Mouse (Mus musculus) embryonic facial prominence, embryonic 12.5 days (tissue): ENCODE measurements around the gene Lrig1. TPM values are rescaled to one million over a fixed set of nuclear protein-coding genes. Genes with fewer than 3 reads are reported as not detected.

Experiments used
- ATAC-seq: fragments of 200-750 bp; cut with Nextera tagmentation; 2 replicates; pipeline ENCODE4 v1.8.0; 2017; ENCODE audit not compliant: insufficient number of reproducible peaks, insufficient read depth, low FRiP score, low TSS enrichment
- H3K27ac ChIP-seq: fragments of 300-500 bp; sonication (generic); 2 replicates; pipeline ENCODE4 v1.5.1; 2016; ENCODE audit warnings: mild to moderate bottlenecking
- H3K27me3 ChIP-seq: fragments of 300-500 bp; sonication (generic); 2 replicates; pipeline ENCODE4 v1.6.1; 2016; ENCODE audit warnings: mild to moderate bottlenecking, moderate library complexity
- H3K36me3 ChIP-seq: fragments of 300-500 bp; sonication (generic); 2 replicates; pipeline ENCODE4 v1.6.1; 2016; ENCODE audit warnings: mild to moderate bottlenecking
- H3K4me1 ChIP-seq: fragments of 300-500 bp; sonication (generic); 2 replicates; pipeline ENCODE4 v1.6.1; 2016
- H3K4me2 ChIP-seq: fragments of 300-500 bp; sonication (generic); replicated peaks from 2 replicates; pipeline ENCODE4 v1.6.1; 2016; ENCODE audit warnings: mild to moderate bottlenecking, moderate library complexity
- H3K4me3 ChIP-seq: fragments of 300-500 bp; sonication (generic); 2 replicates; pipeline ENCODE4 v1.5.1; 2016; ENCODE audit warnings: mild to moderate bottlenecking
- H3K9ac ChIP-seq: fragments of 300-500 bp; sonication (generic); 2 replicates; pipeline ENCODE4 v1.6.1; 2016; ENCODE audit warnings: mild to moderate bottlenecking, moderate library complexity
- H3K9me3 ChIP-seq: fragments of 300-500 bp; sonication (generic); 2 replicates; pipeline ENCODE4 v1.6.1; 2016; ENCODE audit warnings: mild to moderate bottlenecking, moderate library complexity
- WGBS: fragments of 180-500 bp; shearing (Covaris S2); methylation state at CpG from one replicate; pipeline ENCODE4 v1.1.7; 2016; 5-methylcytosine and 5-hydroxymethylcytosine counted together
- polyA plus RNA-seq: library from polyadenylated mRNA; unstranded; fragments of >200 nt; fragmentation: Nextera tagmentation; extraction: Ambion mirVana; gene quantifications from 2 replicates; pipeline ENCODE4 v1.2.1, GENCODE M21; 2016

The Lrig1 gene
- polyA plus RNA-seq, 1 experiment from 2014 or later, result 20.1 TPM

DNA sequence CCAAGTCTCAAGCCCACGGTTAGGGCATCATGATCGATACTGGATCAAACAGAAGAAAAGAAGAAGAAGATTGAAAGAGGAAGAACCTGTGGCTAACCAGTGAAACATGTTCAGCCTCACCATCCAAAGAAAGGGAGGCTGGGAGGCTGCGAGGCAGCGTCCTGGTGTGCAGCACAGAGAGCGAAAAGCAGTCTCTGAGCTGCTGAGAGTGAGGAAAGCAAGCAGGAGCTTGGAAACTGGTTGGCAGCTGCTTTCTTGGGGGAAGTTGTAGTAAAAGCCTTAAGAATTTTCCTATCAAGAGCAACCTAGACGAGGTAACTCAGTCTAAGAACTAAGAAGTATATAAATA is 17.7 kb downstream of the Lrig1 start:
- no peaks in the 10 kb centered on the region for H3K9me3 ChIP-seq
- H3K9ac ChIP-seq, result no peak overlapping the region
- H3K27ac ChIP-seq, result no peak overlapping the region
- peak overlapping the region; percentile 6; the same call in 1 of the 2 replicates for H3K4me2 ChIP-seq
- H3K36me3 ChIP-seq, result no peaks in the 10 kb centered on the region
- H3K4me1 ChIP-seq, result peaks cover 74% of the 10 kb centered on the region
- no peaks in the 10 kb centered on the region; the same call in 1 of the 2 replicates for H3K27me3 ChIP-seq
- WGBS, result 58% methylated on average over 6 of the region's 6 CpGs
- H3K4me3 ChIP-seq, result no peak overlapping the region
- no peak for ATAC-seq

DNA sequence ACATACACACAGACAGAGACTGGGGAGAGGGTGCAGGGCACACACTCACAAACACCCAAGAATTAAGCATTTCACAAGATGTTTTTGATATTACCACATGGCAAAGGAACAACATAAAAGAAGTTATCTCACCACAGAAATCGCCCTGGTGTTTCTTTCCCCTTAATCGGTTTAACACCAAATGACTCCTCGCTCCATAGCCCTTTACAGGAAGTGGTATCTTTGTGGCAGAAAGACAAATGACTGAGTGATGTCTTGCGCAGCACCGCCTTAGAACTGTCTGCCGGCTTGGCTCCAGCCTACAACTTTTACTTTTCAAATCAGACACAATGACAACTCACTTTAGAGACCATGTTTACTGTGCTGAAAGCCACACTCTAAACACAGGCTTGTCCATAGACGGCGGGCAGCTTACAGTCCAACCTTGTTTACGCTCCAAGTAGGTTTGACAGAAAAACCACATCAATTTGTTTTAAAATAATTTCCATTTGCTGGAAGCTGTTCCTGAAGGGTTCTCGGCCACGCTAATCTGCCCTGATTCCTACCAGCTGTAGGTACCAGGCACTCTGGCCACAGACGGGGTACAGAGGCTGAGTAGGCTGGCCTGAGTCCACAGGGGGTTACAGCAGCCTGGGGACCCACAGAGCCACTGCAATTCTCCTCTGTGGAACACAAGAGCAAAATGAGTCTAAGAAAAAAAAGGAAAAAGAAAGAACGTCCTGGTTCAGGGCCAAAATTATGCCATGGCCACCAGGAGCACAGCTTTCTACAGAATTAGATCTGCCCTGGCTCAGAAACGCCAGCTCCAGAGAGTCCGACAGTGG is 18.3 kb downstream of the Lrig1 start:
- Histone ChIP-seq H3K4me2 (peak overlapping the region; percentile 6; the same call in 1 of the 2 replicates), H3K9ac (no peak overlapping the region), H3K9me3 (no peaks in the 10 kb centered on the region), H3K4me3 (no peak overlapping the region), H3K27me3 (no peaks in the 10 kb centered on the region; the same call in 1 of the 2 replicates), H3K36me3 (no peaks in the 10 kb centered on the region), H3K4me1 (peaks cover 73% of the 10 kb centered on the region), H3K27ac (no peak overlapping the region)
- WGBS, result 42% methylated on average over 15 of the region's 15 CpGs
- no peak for ATAC-seq

DNA sequence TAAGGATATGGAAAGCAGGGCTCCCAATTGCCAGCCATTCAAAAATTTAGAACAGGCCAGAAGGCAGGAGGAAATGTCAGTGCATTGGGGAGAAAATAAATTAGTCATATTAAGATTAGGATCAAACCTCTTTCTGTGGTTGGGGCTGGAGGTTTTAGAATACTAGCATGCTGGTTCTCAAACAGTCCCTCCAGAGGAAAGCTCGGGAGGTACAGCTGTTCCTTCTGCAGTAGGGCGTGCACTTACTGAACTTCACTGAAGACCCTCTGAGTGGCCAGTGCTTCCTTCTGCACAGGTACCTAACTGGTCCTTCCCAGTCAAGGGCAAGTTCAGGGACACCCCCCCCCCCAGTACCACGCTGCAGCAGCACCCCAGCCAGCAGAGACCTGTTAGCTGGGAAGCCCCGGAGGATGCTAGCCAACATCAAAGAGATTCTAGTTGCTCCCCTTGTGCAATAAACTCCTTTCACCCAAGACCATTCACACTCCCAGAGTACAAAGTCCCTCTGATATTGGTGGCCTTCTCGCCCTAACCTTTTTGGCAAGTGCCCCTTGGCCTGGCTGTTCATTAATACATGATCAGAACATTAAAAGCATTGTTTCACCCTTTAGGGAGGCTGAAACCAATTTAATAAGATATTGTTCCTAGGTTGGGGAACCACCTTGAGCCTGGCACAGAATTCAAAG is 19.1 kb downstream of the Lrig1 start:
- Histone ChIP-seq H3K9me3 (no peaks in the 10 kb centered on the region), H3K4me2 (no peak overlapping the region), H3K4me3 (no peak overlapping the region), H3K36me3 (no peaks in the 10 kb centered on the region), H3K27me3 (no peaks in the 10 kb centered on the region; the same call in 1 of the 2 replicates), H3K9ac (no peak overlapping the region), H3K4me1 (peaks cover 73% of the 10 kb centered on the region), H3K27ac (no peak overlapping the region)
- ATAC-seq, result no peak
- WGBS, result 63% methylated on average over 5 of the region's 5 CpGs

DNA sequence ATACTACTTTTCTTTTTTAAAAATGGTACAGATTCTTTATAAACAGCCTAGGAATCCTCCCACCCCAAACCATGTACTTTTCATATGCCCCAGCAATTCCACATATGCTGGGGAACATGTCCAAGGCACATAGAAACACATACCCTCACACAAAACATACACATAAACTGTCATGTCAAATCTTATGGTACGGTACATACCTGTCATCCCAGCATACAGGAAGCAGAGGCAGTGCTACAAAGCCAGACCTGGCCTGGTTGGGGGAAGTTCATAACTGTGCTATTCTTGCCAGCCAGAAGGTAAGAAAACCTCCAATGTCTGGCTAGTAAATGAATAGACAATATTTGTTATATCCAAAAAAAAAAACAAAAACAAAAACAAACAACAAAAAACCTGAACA is 20.7 kb downstream of the Lrig1 start:
- Histone ChIP-seq H3K9me3 (no peaks in the 10 kb centered on the region), H3K4me3 (no peak overlapping the region), H3K4me2 (no peak overlapping the region), H3K36me3 (no peaks in the 10 kb centered on the region), H3K27ac (no peak overlapping the region), H3K9ac (no peak overlapping the region), H3K27me3 (no peaks in the 10 kb centered on the region; the same call in 1 of the 2 replicates), H3K4me1 (peaks cover 61% of the 10 kb centered on the region)
- 81% methylated on average over 1 of the region's 1 CpGs for WGBS
- no peak for ATAC-seq

DNA sequence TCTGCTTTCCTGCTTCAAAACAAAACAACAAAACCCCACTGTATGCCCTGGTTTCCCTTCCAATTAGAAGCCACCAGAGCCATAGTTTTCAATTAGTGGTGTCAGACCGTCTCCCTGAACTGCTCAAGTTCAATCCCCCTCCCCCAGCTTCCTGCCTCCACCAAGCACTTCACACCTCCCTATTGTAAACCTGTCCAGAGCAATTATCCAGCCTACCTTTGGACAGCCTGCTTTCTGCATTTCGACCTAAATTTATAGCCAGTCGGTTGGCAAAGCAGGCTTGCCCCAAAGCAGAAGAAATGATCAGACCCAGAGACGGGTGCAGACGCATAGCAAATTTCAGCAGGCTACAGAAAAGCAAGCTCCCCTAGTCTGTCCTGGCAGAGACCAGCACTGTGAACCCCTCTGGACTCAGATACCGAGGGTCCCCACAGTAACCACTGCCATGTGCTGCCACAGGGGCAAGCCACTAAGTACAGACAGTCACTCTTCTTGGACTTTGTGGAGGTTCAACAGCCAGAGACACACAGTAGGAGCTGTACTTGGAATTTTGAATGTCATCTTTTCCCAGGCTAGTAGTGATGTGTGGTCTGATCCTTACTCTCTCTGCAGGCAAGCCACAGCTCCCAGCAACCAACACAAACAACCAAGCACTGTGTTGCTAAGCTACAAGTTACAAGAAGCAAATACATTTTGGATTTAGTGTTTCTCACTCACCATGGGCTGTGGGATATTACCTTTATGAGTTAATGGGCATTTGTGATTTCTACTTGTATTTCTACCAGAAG is 21.4 kb downstream of the Lrig1 start:
- H3K4me1 ChIP-seq, result peaks cover 54% of the 10 kb centered on the region
- H3K4me2 ChIP-seq, result no peak overlapping the region
- no peak overlapping the region for H3K4me3 ChIP-seq
- ATAC-seq, result no peak
- H3K36me3 ChIP-seq, result no peaks in the 10 kb centered on the region
- H3K9ac ChIP-seq, result no peak overlapping the region
- no peak overlapping the region for H3K27ac ChIP-seq
- H3K9me3 ChIP-seq, result no peaks in the 10 kb centered on the region
- 35% methylated on average over 6 of the region's 6 CpGs for WGBS
- H3K27me3 ChIP-seq, result no peaks in the 10 kb centered on the region; the same call in 1 of the 2 replicates

DNA sequence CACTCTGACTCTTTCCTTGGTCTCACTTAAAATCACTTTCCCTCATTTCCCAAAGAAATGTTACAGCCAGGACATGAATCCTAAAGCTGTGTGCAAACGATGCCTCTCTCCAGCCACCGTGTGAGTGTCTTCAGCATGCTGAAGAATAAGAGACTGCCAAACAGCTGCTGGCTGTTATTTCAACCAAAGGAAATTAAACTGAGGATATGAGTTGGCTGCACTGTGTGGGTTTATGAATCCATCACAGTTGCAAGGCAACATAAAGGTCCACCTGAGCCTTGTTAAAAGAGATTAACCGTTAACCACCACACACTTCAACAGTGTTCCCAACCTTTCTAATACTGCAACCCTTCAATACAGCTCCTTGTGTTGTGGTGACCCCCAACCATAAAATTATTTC is 22.5 kb downstream of the Lrig1 start:
- WGBS, result 57% methylated on average over 3 of the region's 3 CpGs
- ATAC-seq, result no peak
- Histone ChIP-seq H3K36me3 (no peaks in the 10 kb centered on the region), H3K4me2 (no peak overlapping the region), H3K27me3 (no peaks in the 10 kb centered on the region; the same call in 1 of the 2 replicates), H3K9me3 (no peaks in the 10 kb centered on the region), H3K27ac (no peak overlapping the region), H3K4me3 (no peak overlapping the region), H3K9ac (no peak overlapping the region), H3K4me1 (peaks cover 50% of the 10 kb centered on the region)

DNA sequence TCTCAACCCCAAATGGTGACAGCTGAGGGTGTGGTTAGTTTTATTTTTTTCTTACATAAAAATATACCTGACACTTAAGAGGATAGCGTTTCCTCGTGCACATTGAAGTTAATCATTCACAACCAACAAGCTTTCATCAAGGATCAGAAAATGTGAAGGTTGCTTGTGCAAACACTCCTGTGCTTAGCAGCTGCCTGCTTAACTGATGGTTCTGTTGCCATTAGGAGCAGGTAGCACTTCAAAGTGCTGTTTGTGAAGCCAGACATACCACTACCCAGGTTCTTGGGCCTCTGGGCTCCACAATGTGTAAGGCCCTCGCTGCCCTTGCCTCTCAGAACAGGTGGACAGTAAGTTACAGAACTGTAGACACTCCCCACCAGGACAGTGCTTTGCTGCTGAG is 23.1 kb downstream of the Lrig1 start:
- Histone ChIP-seq H3K27ac (no peak overlapping the region), H3K4me3 (no peak overlapping the region), H3K9me3 (no peaks in the 10 kb centered on the region), H3K36me3 (no peaks in the 10 kb centered on the region), H3K9ac (no peak overlapping the region), H3K27me3 (no peaks in the 10 kb centered on the region; the same call in 1 of the 2 replicates), H3K4me2 (no peak overlapping the region), H3K4me1 (peaks cover 45% of the 10 kb centered on the region)
- ATAC-seq, result no peak
- WGBS, result 69% methylated on average over 3 of the region's 3 CpGs

DNA sequence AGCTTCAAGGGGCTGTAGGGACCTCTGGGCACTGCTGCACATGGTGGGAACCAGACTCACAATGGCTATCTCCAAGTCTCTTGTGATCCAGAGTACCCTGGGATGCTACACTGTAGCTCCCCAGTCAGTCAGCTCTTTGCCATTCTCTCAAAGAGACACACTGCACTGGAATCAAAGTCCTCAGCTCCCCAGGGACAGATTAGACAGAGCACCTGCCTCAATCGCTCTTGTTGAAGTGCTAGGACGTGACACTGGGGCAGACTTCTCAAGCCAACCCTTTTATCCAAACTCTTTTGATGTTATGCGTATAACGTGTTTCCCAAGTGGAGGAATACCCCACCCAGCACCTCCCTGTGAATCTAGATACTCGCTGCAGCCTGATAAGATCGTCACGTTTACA is 23.7 kb downstream of the Lrig1 start:
- peaks cover 39% of the 10 kb centered on the region for H3K4me1 ChIP-seq
- no peaks in the 10 kb centered on the region for H3K36me3 ChIP-seq
- no peak overlapping the region for H3K9ac ChIP-seq
- H3K4me2 ChIP-seq, result no peak overlapping the region
- H3K4me3 ChIP-seq, result no peak overlapping the region
- no peaks in the 10 kb centered on the region; the same call in 1 of the 2 replicates for H3K27me3 ChIP-seq
- ATAC-seq, result no peak
- H3K27ac ChIP-seq, result no peak overlapping the region
- 71% methylated on average over 7 of the region's 7 CpGs for WGBS
- H3K9me3 ChIP-seq, result no peaks in the 10 kb centered on the region

DNA sequence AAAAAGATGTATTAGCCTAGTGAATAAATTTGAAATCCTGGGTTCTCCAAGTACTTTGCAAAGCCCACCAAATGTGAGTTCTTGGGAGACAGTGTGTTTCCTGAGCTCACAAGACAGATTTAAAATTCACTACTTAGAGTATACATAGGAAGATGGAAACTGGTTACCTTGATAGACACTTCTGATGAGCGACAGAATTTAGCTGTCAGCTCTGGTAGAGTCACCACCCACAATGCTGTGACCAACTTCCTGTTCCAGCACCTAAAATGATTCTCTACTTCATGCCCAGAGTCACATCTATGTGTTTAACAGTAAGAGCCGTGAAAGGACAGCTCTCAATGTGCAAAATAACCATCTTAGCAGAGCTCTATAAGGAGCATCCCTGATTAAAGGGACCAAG is 27.5 kb downstream of the Lrig1 start:
- Histone ChIP-seq H3K4me3 (no peak overlapping the region), H3K4me2 (no peak overlapping the region), H3K27ac (no peak overlapping the region), H3K4me1 (peaks cover 28% of the 10 kb centered on the region), H3K9me3 (no peaks in the 10 kb centered on the region), H3K27me3 (no peaks in the 10 kb centered on the region; the same call in 1 of the 2 replicates), H3K9ac (no peak overlapping the region), H3K36me3 (no peaks in the 10 kb centered on the region)
- WGBS, result 81% methylated on average over 2 of the region's 2 CpGs
- no peak for ATAC-seq

DNA sequence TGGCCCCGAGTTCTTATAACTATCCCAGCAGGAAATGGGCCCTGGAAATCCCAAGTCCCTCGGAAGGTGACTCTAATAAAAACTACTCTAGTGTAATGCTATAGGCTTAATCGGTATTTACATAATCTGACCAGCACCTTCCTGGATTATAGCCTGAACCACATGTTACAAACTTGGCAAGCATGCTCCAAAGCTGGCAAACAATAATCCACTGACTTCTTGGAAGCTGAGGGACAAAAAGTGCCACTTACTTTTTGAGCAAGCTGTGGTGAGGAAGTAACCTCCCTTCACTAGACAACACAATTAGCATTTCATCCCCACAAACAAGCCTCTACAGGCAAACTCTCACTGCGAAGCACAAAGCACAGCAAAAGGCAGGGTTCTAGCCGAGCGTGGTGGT is 30.6 kb downstream of the Lrig1 start:
- no peak overlapping the region for H3K9ac ChIP-seq
- no peaks in the 10 kb centered on the region for H3K9me3 ChIP-seq
- H3K4me3 ChIP-seq, result no peak overlapping the region
- no peak overlapping the region for H3K4me2 ChIP-seq
- no peak for ATAC-seq
- no peaks in the 10 kb centered on the region for H3K27me3 ChIP-seq
- H3K27ac ChIP-seq, result no peak overlapping the region
- peaks cover 32% of the 10 kb centered on the region for H3K4me1 ChIP-seq
- WGBS, result 65% methylated on average over 6 of the region's 6 CpGs
- no peaks in the 10 kb centered on the region for H3K36me3 ChIP-seq

DNA sequence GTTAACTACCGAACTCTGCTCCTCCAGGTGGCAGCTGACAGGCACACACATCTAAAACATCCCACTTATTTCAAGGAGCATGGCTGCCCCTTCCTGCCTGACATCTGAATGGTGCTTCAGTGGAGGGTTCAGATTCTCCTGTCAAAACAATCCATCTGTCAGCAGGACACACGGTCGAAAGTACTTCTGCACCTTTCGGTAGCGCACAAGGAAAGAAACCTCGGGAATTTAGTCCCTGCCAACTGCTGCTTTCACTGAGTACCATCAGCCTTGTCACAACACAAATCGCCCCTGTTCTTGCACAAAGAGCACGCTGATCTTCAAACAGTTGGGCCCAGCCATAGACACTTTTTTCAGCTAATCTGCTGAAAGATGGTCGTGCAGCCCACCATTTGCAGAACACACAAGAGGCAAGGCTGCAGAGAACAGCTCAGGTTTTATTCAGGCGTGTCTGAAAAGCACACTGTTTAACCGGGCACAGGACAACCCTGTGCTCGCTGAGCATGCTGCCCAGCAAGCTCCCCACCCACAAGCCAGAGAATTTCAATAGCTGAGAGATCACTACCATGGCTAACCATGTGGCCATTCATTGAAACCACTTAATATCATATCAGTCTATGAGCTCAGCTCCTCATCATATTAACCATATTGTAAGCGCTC is 31.6 kb downstream of the Lrig1 start:
- 21% methylated on average over 13 of the region's 13 CpGs for WGBS
- Histone ChIP-seq H3K36me3 (no peaks in the 10 kb centered on the region), H3K27me3 (no peaks in the 10 kb centered on the region), H3K27ac (no peak overlapping the region), H3K9me3 (no peaks in the 10 kb centered on the region), H3K4me2 (peak overlapping the region; percentile 19), H3K4me3 (no peak overlapping the region), H3K9ac (0 out of 2 replicates have a peak overlapping the region, but pooled peaks have one; percentile 13), H3K4me1 (peaks cover 32% of the 10 kb centered on the region)
- ATAC-seq, result no peak
